Mouse (Mus musculus) right cerebral cortex, postnatal 10 days (tissue): ENCODE data around the gene Cox6b1.
A peak's percentile ranks its signal among the peaks of the same experiment; 100 is the strongest.

Experiments used
- DNase-seq, 2 experiments: peaks; one replicate each; pipeline ENCODE4 v3.0.0; 2021; ENCODE audit warnings: low spot score in 2 of 2

Gene Cox6b1

GRCm38 (mm10) chr7:30610043-30610442 is 15.9 kb downstream of the Cox6b1 start:
- no peak for DNase-seq

- no peak for DNase-seq
These were observed 17.5 kb downstream of the Cox6b1 start for GRCm38 (mm10) chr7:30608476-30608875.

- DNase-seq: peak in 1 of 2 experiments; percentile 56
These were observed 18.1 kb downstream of the Cox6b1 start for GRCm38 (mm10) chr7:30607706-30608309.

GRCm38 (mm10) chr7:30604944-30605343 is 21.0 kb downstream of the Cox6b1 start:
- no peak for DNase-seq

- no peak for DNase-seq
These were observed 21.5 kb downstream of the Cox6b1 start for GRCm38 (mm10) chr7:30604424-30604823.

GRCm38 (mm10) chr7:30602583-30602982 is 23.4 kb downstream of the Cox6b1 start:
- no peak for DNase-seq

GRCm38 (mm10) chr7:30600651-30601050 is 25.3 kb downstream of the Cox6b1 start:
- no peak for DNase-seq

- DNase-seq: peak; percentile 96 to 97
These were observed 26.0 kb downstream of the Cox6b1 start for GRCm38 (mm10) chr7:30599933-30600353.

GRCm38 (mm10) chr7:30598786-30599185 is 27.2 kb downstream of the Cox6b1 start, which contains the start of gene Zbtb32:
TSS of gene Zbtb32 (minus strand) at chr7:30598909.
- DNase-seq: no peak

- no peak for DNase-seq
These were observed 29.1 kb downstream of the Cox6b1 start for GRCm38 (mm10) chr7:30596811-30597210.

GRCm38 (mm10) chr7:30596093-30596492 is 29.9 kb downstream of the Cox6b1 start:
- no peak for DNase-seq

GRCm38 (mm10) chr7:30594510-30595024 is 31.4 kb downstream of the Cox6b1 start:
- no peak for DNase-seq

- no peak for DNase-seq
These were observed 32.1 kb downstream of the Cox6b1 start for GRCm38 (mm10) chr7:30593579-30594509.

- no peak for DNase-seq
These were observed 33.1 kb downstream of the Cox6b1 start for GRCm38 (mm10) chr7:30592772-30593423.

GRCm38 (mm10) chr7:30591605-30591951 is 34.4 kb downstream of the Cox6b1 start:
- no peak for DNase-seq

GRCm38 (mm10) chr7:30590927-30591604 is 34.9 kb downstream of the Cox6b1 start:
- DNase-seq: no peak

GRCm38 (mm10) chr7:30589435-30590301 is 36.3 kb downstream of the Cox6b1 start:
- peak; percentile 84 to 91 for DNase-seq

GRCm38 (mm10) chr7:30588676-30589434 is 37.1 kb downstream of the Cox6b1 start, which contains the start of gene Kmt2b:
TSS of gene Kmt2b (minus strand) at chr7:30588726.
- peak; percentile 98 for DNase-seq

GRCm38 (mm10) chr7:30587842-30588667 is 37.9 kb downstream of the Cox6b1 start:
- peak in 1 of 2 experiments; percentile 60 for DNase-seq
